Mouse (Mus musculus) myocyte (in vitro differentiated cells): ENCODE measurements around the gene Olfr1443.

ENCODE experiments used
- CEBPB ChIP-seq: IDR thresholded peaks from 2 replicates; pipeline ENCODE4 v1.6.1; 2011; ENCODE audit warnings: mild to moderate bottlenecking, moderate library complexity; ENCODE audit not compliant: poor library complexity, insufficient read depth, severe bottlenecking
- E2F4 ChIP-seq: IDR thresholded peaks from one replicate; pipeline ENCODE4 v1.6.1; 2011; ENCODE audit warnings: mild to moderate bottlenecking, control low read depth, moderate library complexity; ENCODE audit not compliant: insufficient read depth
- MAX ChIP-seq: IDR thresholded peaks from one replicate; pipeline ENCODE4 v1.6.1; 2011; ENCODE audit warnings: low read depth, mild to moderate bottlenecking, control low read depth
- MYOD1 ChIP-seq, 3 experiments: IDR thresholded peaks; one replicate each; pipeline ENCODE4 v1.6.1; 2011; ENCODE audit warnings: control low read depth in 2 of 3, low read depth in 2 of 3, mild to moderate bottlenecking in 2 of 3, moderate library complexity in 1 of 3; ENCODE audit not compliant: insufficient read length in 2 of 3, control insufficient read depth in 1 of 3
- MYOG ChIP-seq, 3 experiments: IDR thresholded peaks; one replicate each; pipeline ENCODE4 v1.6.1; 2011; ENCODE audit warnings: control low read depth in 2 of 3, low read depth in 2 of 3, mild to moderate bottlenecking in 2 of 3; ENCODE audit not compliant: insufficient read length in 2 of 3, control insufficient read depth in 1 of 3, insufficient read depth in 1 of 3
- POLR2A ChIP-seq: IDR thresholded peaks from one replicate; pipeline ENCODE4 v1.6.1; 2011; ENCODE audit warnings: low read depth, mild to moderate bottlenecking, control low read depth, moderate library complexity; ENCODE audit not compliant: insufficient read length
- POLR2AphosphoS2 ChIP-seq: IDR thresholded peaks from one replicate; pipeline ENCODE4 v1.6.1; 2011; ENCODE audit warnings: low read depth, control low read depth; ENCODE audit not compliant: insufficient read length
- REST ChIP-seq: IDR thresholded peaks from one replicate; pipeline ENCODE4 v1.6.1; 2011; ENCODE audit warnings: mild to moderate bottlenecking, control low read depth, moderate library complexity; ENCODE audit not compliant: insufficient read depth, insufficient read length
- SRF ChIP-seq: IDR thresholded peaks from one replicate; pipeline ENCODE4 v1.6.1; 2011; ENCODE audit warnings: low read depth; ENCODE audit not compliant: control insufficient read depth, insufficient read length
- TCF12 ChIP-seq: IDR thresholded peaks from one replicate; pipeline ENCODE4 v1.6.1; 2011; ENCODE audit warnings: mild to moderate bottlenecking, control low read depth; ENCODE audit not compliant: poor library complexity, insufficient read depth, severe bottlenecking
- USF1 ChIP-seq: IDR thresholded peaks from one replicate; pipeline ENCODE4 v1.6.1; 2011; ENCODE audit warnings: low read depth, mild to moderate bottlenecking, control low read depth, moderate library complexity

DNA sequence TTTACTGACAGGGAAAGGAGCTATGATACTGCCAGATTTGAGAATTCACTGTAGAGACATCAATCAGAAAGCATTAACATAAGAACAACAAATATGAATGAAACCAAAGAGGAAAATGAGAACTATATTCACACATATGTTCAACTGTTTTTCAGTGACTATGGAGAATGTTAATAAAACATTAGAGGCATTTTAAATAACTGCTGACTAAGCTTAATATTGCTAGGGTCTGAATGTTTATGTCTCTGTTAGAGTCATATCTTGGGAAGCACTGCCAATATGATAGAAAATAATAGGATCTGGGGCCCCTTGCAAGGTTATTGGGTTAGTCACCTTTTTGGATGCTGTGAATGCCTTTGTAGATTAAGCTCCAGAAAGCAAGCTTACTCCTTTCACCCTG is 31.1 kb downstream of the Olfr1443 start:
- TF ChIP-seq POLR2A (no peak), CEBPB (no peak), MYOD1 (IDR thresholded peaks at IDR 0.05; ENCODE audit: control insufficient read depth in 1 of 3, insufficient read length in 2 of 3, low read depth in 2 of 3) (no peak), MYOG (IDR thresholded peaks at IDR 0.05; ENCODE audit: control insufficient read depth in 1 of 3, insufficient read depth in 1 of 3, insufficient read length in 2 of 3, low read depth in 2 of 3) (no peak), TCF12 (no peak), USF1 (no peak), MAX (no peak), E2F4 (no peak), REST (no peak), POLR2AphosphoS2 (no peak), SRF (no peak)
